Mouse (Mus musculus): ENCODE measurements around the gene Cnbp. TPM values are rescaled to one million over a fixed set of nuclear protein-coding genes. Genes with fewer than 3 reads are reported as not detected.

Cnbp gene
- total RNA-seq, 2 experiments from 2014 or later: 670 to 953 TPM

DNA sequence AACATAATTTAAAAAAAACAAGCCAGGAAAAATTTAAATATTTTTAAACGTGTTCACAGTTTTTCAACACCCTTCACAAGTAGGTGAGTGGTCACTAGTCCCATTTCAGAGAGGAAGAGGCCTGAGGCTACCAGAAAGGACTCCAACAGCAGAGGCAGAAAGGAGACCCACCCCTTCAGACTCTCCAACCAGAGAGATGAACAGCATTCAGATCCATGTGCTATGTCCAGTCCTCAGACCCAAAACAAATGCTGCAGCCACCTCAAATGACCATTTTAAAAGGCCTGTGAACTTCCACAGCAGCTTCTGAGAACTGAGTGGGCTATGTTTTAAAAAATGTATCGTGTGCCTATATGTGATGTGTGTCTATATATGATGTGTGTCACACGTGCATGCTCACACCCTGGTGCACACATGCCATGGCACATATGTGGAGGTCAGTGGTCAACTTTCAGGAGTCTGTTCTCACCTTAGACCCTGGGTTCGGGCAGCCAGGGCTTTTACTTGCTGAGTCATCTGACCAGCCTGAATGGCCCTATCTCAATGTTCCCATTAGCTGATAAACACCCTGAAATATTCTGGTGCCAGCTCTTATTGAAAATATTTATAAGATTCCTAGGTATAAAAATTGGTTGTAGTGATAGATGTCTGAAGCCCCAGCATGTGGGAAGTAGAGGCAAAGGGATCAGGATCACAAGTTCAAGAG, 43.0 kb downstream of the Cnbp start:
- no peak for ATAC-seq (replicated peaks; ENCODE audit: poor library complexity)

DNA sequence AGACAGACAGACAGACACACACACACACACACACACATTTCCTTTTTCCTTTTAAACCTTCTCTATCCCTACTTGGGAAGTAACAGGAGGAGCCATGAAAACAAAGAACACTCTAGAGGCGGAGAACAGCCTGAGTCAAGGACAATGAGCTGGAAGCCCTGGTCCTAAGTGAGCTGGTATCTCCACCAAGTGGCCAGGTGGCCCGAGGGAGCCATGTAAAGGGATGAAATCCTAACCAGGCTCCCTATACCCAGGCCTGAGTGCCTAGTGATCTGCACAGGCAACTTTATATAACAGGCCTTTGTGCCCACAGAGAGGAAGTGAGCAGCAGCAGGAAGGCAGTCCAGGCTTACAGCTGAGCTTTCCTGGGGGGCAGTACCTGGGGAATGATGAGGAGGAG, 44.0 kb downstream of the Cnbp start:
- no peak for ATAC-seq (replicated peaks; ENCODE audit: poor library complexity)

DNA sequence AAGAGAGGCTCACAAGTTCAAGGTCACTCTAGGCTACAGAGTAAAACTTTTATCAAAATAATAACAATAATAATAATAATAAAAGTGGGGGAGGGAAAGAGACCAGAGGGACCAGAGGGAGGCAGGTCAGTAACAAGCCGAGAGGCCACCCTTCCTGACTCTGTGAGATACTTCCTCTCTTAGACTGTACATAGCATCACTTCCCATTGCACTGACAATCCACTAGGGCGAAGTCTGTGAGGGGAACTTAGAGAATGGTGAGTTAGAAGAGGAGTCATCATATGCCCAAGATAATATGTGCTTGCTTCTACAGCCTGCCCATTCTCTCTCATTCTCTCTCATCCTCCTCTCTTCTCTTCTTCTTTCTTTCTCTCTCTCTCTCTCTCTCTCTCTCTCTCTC, 44.9 kb downstream of the Cnbp start:
- peak; percentile 60 for ATAC-seq (replicated peaks; ENCODE audit: poor library complexity)

DNA sequence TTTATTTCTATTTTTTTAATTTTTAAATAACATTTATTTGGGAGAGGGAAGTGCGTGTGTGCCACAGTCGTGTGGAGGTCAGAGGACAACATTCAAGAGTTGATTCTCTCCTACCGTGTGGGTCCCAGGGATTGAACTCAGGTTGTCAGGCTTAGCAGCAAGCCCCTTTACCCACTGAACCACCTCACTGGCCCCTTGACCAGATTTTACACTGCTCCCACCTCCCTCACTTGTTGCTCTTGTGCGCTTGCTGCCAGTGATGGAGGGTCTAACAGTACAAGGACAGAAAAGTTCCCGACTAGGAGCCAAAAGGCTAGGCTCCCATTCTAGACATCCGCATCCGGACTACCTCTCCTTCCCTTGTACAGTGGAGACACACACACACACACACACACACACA, 45.5 kb downstream of the Cnbp start:
- no peak for ATAC-seq (replicated peaks; ENCODE audit: poor library complexity)

DNA sequence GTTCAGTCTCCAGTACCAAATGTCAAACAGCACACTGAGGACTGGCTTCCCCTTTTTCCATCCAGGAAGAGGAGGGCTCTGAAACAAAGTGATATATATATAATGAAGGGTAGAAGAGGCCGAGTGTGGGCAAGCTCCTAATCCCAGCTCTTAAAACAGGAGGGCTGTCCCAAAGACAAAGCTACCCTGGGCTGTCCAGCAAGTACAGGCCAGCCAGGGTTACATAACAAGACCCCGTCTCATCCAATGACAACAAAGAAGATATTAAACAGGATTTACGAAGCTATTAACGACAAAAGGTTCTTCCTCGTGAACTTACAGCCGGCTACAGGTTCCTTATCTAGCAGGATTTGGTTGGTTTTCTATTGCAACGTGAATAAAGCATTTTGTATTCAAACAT, 46.0 kb downstream of the Cnbp start:
- no peak for ATAC-seq (replicated peaks; ENCODE audit: poor library complexity)

DNA sequence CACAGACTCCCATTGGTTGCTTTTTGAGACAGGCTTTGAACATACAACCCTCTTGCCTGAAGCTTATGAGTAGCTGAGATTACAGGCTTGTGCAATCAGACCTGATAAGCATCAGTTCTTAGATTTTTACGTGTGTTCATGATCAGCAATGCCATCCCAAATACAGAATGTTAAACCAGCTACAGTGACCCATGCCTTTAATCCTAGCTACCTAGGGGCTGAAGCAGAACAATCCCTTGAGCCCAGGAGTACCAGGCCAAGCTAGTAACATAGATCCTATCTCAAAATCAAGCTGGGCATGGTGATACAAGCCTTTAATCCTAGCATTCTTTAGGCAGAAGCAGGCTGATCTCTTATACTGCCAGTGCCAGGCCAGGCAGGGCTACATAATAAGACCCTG, 46.9 kb downstream of the Cnbp start:
- ATAC-seq (replicated peaks; ENCODE audit: poor library complexity): no peak

DNA sequence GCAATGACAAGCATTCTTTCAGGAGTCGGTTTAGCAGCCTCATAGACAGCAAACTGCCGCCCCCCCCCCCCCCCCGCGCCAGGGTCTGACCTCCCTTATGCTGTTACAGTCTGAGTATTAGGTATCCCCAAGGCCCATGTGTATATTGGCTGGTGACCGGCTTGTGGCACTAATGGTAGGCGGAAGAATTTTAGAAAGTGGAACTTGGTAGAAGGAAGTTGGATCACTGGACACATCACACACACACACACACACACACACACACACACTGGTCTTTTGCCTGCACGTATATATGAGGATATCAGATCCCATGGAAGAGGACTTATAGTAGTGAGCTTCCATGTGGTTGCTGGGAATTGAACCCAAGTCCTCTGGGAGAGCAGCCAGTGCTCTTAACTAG, 48.4 kb downstream of the Cnbp start:
- no peak for ATAC-seq (replicated peaks; ENCODE audit: poor library complexity)

DNA sequence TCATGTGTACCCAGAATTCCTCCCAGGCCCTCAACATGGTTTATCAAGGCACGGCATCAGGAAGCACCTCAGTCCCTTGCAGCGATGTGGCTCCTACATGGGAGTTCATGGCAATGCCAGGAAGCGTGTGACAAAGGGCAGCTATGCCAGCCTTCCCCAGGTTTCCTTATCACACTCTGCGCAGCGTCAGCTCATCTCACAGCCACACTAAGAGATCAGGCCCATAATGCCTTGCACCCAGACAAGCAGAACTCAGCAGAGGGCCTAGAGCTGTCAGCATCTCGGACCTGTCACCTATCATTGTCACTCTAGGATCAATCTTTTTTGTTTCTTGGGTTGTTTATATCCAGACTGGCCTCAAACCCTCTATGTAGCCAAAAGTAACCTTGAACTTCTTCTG, 51.3 kb downstream of the Cnbp start:
- ATAC-seq (replicated peaks; ENCODE audit: poor library complexity): peak; percentile 84

DNA sequence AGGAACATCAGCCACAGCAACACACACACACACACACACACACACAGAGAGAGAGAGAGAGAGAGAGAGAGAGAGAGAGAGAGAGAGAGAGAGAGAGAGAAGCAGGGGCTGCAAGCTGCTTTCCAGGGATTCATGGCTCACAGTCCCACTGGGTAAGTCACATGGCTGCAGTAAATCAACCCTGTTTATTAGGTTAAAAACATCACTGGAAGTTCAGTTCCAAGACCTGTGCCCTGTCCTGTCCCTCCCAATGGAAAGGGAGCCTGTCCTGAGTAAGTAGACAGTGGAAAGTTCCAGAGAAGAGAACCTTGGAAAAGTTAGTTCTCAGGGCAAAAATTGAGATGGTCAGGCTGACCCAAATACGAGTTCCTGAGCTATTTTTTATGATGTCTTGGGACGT, 53.6 kb downstream of the Cnbp start:
- no peak for ATAC-seq (replicated peaks; ENCODE audit: poor library complexity)

DNA sequence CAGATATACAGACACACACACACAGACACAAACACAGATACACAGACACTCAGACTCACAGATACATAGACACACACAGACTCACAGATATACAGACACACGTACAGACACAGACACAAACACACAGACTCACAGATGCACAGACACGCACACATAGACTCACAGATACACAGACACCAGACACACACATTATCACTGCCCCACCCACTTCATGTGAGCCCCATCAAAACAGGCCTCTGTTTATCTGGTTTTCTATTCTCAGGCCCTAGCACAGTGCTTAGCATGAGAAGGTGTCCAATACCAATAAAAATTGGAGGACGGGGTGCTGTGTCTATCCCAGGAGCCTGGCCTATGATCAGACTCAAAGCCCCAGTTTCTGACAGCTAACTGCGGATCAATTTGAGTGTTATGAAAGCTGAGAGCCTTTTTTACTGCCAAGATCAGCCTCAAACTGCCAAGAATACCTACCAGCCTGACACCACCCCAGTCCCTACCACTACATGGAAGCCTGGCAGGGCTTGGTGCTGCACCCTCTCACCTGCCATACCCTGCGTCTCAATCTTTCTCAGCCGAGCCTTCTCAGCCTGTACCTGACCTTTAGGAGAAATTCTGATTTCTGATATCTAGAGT, 54.5 kb downstream of the Cnbp start:
- ATAC-seq (replicated peaks; ENCODE audit: poor library complexity): peak; percentile 52

DNA sequence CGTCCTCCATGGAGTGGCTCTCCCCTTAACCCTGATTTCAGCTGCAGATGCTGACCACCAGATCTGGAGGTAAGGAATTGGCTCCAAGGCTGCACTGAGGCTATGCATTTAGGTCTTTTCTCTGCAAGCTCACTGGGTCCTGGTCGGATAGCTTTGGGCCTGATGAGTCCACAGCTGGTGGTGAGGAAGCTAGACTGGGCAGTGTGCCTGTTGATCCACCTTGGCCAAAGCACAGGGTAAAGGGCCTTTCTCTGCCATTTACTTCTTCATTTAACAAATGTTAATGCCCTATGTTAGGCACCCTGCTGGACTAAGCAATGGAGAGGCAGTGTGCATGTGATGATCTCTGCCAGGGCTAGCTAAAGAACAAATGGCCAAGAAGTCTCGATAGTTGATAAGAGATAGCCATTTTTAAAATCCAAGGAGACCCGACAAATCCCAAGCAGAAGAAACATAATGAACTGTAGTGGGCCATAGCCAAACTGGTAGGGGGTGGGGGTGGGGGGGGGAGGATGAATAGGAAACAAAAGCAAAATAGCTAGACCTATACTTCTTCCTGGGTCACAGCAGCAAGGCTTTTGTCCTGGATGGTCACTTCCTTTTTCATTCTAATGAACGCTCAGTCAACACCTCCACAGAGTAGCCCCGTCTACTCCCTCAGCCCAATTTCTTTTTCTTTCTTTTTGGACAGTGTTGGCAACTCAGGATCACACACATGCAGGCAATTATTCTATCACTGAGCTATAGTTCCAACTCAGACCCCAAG, 55.3 kb downstream of the Cnbp start:
- ATAC-seq (replicated peaks; ENCODE audit: poor library complexity): no peak

DNA sequence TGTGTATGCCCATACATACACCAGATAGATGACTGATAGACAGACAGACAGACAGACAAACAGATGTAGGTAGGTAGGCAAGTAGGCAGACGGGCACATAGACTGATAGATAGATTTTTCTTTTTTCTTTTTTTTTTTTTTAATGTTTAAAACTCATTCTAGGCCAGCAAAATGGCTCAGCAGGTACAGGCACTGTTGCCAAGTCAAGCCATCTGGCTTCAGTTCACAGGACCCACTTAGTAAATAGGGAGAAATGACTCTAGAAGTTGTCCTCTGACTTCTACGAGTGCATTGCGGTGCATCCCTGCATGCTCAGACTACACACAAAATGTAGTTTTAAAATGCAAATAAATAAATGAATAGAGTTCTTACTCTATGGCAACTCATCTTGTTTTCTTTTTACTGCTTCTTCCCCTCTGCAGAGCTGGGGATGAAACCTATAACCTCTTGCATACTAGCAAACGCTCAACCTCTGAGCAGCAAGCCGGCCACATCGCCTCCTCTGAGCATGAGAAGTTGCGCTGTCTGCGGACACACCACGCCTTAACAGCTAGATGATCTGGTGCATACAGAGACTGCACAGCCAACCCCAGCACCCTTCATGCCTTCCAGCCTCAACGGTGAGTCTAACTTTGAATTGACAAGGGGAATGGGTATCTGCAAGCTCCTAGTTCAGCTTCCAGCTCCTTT, 56.9 kb downstream of the Cnbp start:
- ATAC-seq (replicated peaks; ENCODE audit: poor library complexity): no peak

Other genes starting within 250 kb of the Cnbp start
- gene Aplf, start 178.9 kb downstream of the Cnbp start, total RNA-seq (2015): 12.4 and 17.0 TPM in 2 replicates
- 24.1 and 25.7 TPM in 2 replicates for gene Aplf, start 178.9 kb downstream of the Cnbp start, total RNA-seq (2017)
- gene Efcc1, start 120.2 kb downstream of the Cnbp start, total RNA-seq (2015): 0.64 and 1.0 TPM in 2 replicates
- gene Efcc1, start 120.2 kb downstream of the Cnbp start, total RNA-seq (2017): 2.1 TPM in 2 replicates
- 1.9 and 2.2 TPM in 2 replicates for gene Gp9, start 73.0 kb downstream of the Cnbp start, total RNA-seq (2015)
- gene Gp9, start 73.0 kb downstream of the Cnbp start, total RNA-seq (2017): 0.81 and 2.3 TPM in 2 replicates
- 12.7 and 17.9 TPM in 2 replicates for gene Rab43, start 38.9 kb downstream of the Cnbp start, total RNA-seq (2015)
- gene Rab43, start 38.9 kb downstream of the Cnbp start, total RNA-seq (2017): 3.5 and 5.1 TPM in 2 replicates
- 2.2 and 3.7 TPM in 2 replicates for gene Gm45140, start 15.3 kb downstream of the Cnbp start, total RNA-seq (2015)
- gene Gm45140, start 15.3 kb downstream of the Cnbp start, total RNA-seq (2017): 17.4 and 19.9 TPM in 2 replicates
- gene Isy1, start 12.3 kb downstream of the Cnbp start, total RNA-seq (2015): 27.8 and 32.1 TPM in 2 replicates
- 115 and 136 TPM in 2 replicates for gene Isy1, start 12.3 kb downstream of the Cnbp start, total RNA-seq (2017)
- gene Copg1, start 36.7 kb upstream of the Cnbp start, total RNA-seq (2015): 40.1 and 43.2 TPM in 2 replicates
- 67.2 and 75.4 TPM in 2 replicates for gene Copg1, start 36.7 kb upstream of the Cnbp start, total RNA-seq (2017)
- 20.9 and 25.5 TPM in 2 replicates for gene Hmces, start 62.8 kb upstream of the Cnbp start, total RNA-seq (2015)
- 34.5 and 37.8 TPM in 2 replicates for gene Hmces, start 62.8 kb upstream of the Cnbp start, total RNA-seq (2017)
- 2.4 and 2.8 TPM in 2 replicates for gene H1fx, start 130.5 kb upstream of the Cnbp start, total RNA-seq (2015)
- 0.68 and 1.7 TPM in 2 replicates for gene H1fx, start 130.5 kb upstream of the Cnbp start, total RNA-seq (2017)
- gene Rab7, start 194.2 kb upstream of the Cnbp start, total RNA-seq (2015): 262 and 265 TPM in 2 replicates
- gene Rab7, start 194.2 kb upstream of the Cnbp start, total RNA-seq (2017): 76.2 and 93.7 TPM in 2 replicates
- 200 and 205 TPM in 2 replicates for gene Rpn1, start 233.4 kb upstream of the Cnbp start, total RNA-seq (2015)
- 385 and 395 TPM in 2 replicates for gene Rpn1, start 233.4 kb upstream of the Cnbp start, total RNA-seq (2017)

Data from megakaryocyte progenitor cell, adult 5-6 weeks (primary cell).